Mouse (Mus musculus) retina, postnatal 1 day (tissue): Measurements from ENCODE around the gene Tox2.

ENCODE experiments used
- DNase-seq: peaks from one replicate; pipeline ENCODE4 v3.0.0-alpha.2; 2012

Tox2 gene

DNA sequence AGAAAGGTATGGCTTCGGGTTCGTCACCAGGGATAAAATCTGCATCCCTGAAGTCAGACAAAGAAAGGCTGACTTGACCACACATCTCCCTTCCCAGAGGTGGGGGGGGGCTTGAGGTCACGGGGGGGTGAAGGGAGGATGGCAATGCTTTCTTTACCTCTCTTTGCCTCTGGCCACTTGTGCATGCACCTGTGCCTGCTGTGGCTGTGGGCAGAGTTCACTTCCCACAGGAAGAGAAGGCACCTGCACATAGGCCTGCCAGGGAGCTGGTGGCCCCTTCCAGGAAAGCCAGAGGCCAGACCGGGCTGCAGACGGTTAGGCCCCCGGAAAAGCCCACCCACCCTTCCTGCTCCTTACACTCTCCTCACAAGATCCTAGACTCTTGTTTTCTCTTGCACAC, 128.5 kb downstream of the Tox2 start:
- DNase-seq: no peak

GRCm38 (mm10) chr2:163332368-163333055, 129.6 kb downstream of the Tox2 start:
- DNase-seq: no peak

DNA sequence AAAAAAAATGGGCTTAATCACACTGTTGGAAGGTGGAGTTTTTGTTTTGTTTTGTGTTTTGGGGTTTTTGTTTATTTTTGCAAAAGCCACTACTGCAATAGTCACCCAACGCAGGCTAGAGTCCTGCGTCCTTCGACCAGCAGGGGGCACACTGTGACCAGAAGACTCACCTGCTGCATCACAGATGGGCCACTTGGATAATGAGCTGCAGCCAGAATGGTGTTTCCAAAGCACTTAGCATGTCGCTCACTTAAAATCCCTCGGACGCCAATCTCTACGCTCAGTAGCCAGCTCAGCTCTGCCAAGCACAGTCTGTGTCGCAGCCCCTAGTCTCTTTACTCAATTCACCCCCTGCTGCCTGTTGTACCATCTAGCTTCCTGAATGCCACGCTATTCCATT, 137.3 kb downstream of the Tox2 start:
- DNase-seq: peak; percentile 82

GRCm38 (mm10) chr2:163343671-163344070, 140.7 kb downstream of the Tox2 start:
- peak; percentile 68 for DNase-seq

DNA sequence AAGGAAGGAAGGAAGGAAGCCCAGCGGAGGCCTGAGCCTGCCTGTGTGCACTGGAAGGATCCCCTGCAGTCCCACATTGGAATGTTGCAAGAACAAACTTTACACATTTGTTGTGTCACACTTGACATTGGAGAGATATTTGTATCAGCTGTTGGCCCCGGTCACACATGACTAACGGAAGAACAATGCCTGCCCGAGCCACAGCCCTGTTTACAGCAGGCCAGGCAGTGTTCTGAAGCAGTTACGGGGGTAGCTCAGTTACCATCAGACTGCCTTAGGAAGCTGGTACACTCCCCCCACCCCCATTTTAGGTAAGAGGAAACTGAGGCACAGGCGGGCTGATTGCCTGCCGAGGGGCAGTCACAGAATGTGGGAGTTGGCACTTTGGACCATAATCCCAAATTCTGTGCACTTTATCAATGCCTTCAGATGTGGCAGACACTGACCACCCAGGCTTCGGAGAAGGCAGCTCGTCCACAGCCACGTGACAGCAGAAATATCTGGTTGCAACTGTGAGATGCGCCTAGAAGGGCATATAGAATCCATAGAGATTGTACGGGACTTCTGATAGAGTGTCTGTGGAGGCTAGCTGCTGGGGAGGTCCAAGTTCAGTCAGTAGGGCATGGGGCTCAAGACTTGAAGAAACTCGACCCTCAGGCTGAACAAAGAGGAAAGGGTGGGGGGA, 142.2 kb downstream of the Tox2 start:
- no peak for DNase-seq

- no peak for DNase-seq
These were observed 143.6 kb downstream of the Tox2 start for GRCm38 (mm10) chr2:163346497-163346896.

DNA sequence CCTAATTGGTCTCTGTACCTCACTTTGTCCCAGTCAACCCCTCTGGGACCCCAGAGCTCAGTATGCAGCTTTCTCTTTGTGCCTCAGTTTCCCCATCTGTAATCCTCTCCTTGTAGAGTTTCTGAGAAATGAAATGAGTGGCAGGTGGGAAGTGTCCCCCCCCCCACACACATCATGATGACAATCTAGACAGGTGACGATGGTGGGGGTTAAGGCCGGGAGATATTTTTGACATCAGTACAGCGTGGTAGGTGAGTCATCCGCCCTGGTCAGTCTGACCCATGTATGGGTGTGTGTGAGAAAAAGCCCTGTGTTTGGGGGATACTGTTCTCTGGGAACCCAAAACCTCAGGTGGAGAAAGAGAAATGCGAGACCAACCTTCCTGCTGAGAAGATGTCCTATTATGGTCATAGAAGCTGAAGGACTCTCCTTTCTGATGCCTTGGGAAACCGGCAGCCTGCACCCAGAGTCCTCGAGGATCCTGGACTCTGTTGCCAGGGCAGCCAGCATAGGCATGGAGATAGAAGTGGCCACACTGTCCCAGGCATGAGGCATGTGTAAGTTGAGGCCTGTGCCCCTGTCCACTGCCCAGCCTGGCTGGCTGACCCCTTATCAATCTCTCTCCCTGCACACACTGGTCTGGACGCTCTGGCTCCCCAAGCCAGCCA, 144.7 kb downstream of the Tox2 start:
- DNase-seq: no peak

- DNase-seq: no peak
These were observed 145.8 kb downstream of the Tox2 start for GRCm38 (mm10) chr2:163348677-163349076.

DNA sequence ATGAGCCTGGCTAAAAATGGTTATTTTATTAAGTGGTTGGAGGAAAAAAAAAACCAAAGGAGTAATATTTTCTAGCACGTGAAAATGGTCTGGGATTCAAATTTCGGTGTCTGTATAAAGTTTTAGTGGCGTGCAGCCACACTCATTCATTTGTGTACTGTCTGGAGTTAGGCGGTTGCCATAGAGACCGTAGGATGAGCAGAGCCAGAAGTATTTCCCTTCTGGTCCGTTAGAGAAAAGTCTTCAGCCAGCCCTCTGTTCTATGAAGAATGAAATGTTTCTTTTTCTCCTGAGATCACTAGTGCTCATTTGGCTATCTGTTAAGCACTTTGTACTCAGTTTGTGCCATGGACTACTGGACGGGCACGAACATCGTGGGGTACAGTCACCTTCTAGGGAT, 146.5 kb downstream of the Tox2 start:
- DNase-seq: no peak

- no peak for DNase-seq
These were observed 147.5 kb downstream of the Tox2 start for GRCm38 (mm10) chr2:163350443-163350842.

GRCm38 (mm10) chr2:163353731-163354130, 150.8 kb downstream of the Tox2 start:
- DNase-seq: peak; percentile 36

DNA sequence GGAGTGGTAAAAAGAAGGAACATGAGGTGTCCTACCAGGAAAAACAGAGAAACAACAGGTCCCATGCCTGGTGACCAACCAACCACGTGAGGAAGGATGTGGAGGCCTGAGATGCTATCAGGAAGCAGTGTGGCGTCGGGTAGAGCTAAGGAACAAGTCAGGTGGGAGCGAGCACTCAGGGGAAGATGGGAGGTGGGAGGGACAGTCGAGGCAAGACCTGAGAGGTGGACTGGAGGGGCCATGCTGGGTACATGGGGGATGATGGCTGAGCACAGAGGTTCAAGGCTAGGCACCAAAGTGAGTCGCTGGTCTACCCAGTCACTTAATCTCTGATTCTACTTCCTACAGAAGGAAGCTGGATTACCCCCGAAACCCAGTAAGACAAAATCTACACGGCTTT, 152.7 kb downstream of the Tox2 start:
- DNase-seq: no peak

DNA sequence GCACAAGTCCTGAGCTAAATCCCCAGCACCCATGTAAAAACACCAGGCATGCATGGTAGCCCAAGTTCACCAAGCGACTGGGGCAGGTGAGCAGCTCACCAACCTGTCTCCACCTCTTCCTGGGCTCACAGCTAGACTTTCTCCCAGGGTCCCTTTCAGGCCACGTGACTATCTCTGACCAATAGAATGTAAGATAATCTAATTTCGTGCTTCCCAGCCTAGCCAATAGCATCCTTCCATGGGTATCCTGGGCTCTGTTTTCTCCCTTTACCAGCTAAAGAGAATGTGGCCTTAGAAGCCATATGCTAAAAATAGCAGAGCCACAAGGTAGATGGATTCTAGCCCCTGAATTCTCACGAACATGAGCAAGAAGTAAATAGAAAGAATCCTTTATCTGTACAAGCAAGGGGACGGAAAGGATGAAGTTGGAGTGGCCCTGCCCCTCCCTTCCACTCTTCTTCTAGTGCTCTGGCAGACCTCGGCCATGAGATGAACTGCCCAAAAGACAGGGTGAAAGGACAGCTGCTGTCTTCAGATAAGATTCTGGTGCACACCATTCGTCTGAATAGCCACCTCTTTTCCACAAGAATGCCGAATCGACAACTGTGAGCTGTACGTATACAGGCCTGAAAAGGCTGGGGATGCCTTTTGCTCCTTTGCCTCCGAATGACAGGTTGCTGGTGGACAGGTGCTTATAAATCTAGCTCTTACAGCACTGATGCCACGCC, 153.4 kb downstream of the Tox2 start:
- no peak for DNase-seq

- no peak for DNase-seq
These were observed 155.7 kb downstream of the Tox2 start for GRCm38 (mm10) chr2:163358662-163359061.

GRCm38 (mm10) chr2:163359253-163359652, 156.3 kb downstream of the Tox2 start:
- no peak for DNase-seq

- DNase-seq: no peak
These were observed 158.1 kb downstream of the Tox2 start for GRCm38 (mm10) chr2:163360858-163361623.

DNA sequence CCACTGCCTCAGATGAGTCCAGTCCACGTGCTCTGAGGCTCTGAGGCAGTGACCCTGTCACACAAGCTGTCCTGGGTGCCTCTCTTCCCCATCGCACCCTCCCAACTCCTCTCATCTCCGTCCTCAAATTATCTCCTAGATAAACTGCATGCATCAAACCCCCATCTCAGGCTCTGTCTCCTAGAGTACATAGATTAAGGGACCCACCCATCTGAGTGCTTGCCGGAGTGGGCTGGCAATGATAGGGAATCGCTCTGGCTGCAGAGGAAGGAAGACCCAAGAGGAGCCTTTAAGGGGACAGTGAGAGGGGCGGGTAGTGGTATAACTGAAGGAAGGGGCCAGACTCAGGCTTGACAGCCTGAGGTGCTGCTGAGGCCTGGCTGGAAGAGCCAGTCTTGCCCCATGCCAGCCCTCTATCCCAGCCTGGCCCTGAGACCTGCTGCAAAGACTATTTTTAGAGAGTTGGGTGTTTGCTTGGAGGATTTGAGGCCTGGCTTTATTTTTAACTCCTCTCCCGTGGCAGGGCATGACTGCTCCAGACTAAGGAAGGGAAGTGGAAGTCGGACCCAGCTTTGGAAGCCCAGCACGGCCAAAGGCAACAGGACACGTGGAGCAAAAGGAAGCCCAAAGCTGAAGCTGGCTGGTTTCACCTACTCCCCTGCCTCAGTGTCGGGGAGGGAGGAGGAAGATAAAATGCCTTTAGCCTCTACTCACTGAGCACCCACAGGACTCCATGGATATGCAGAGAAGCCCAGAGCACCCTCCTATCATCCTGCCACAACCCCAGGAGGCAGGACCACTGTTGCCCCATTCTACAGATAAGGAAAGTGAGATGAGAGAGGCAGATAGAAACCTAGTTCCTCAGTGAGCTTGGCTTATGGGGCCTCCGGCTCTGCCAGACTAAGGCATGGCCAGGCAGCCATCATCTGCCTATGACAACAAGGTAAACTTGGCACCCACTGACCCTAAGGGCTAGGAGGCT, 160.3 kb downstream of the Tox2 start:
- DNase-seq: no peak

GRCm38 (mm10) chr2:163364785-163365541, 162.0 kb downstream of the Tox2 start:
- DNase-seq: no peak

GRCm38 (mm10) chr2:163370175-163370574, 167.2 kb downstream of the Tox2 start:
- DNase-seq: no peak

GRCm38 (mm10) chr2:163372627-163373026, 169.7 kb downstream of the Tox2 start:
- DNase-seq: no peak
